Mouse (Mus musculus) megakaryocyte progenitor cell, adult 5-6 weeks (primary cell): ENCODE measurements around the gene Apol10b. TPM values are rescaled to one million over a fixed set of nuclear protein-coding genes. Genes with fewer than 3 reads are reported as not detected.
"Not testable (repeated sequence)": the region's sequence is repeated elsewhere in the genome, so short reads cannot be mapped to it uniquely, and the experiment has no call there.

Source experiments
- ATAC-seq: replicated peaks from 2 replicates; pipeline ENCODE4 v1.8.0; 2016; ENCODE audit warnings: mild to moderate bottlenecking, moderate TSS enrichment, inconsistent platforms; ENCODE audit not compliant: poor library complexity
- total RNA-seq, 2 experiments: library from RNA; stranded (forward) in 1 of 2; stranded (reverse) in 1 of 2; fragments of 157-497, 149-512 nt in 1 of 2; fragments of 200-1000 nt in 1 of 2; gene quantifications; 2 replicates each; pipeline versions ENCODE4 v1.2.3 to v1.2.4; 2015 to 2017

Apol10b gene
- total RNA-seq (2015) (not detected in 2 replicates), total RNA-seq (2017) (not detected in 2 replicates)

DNA sequence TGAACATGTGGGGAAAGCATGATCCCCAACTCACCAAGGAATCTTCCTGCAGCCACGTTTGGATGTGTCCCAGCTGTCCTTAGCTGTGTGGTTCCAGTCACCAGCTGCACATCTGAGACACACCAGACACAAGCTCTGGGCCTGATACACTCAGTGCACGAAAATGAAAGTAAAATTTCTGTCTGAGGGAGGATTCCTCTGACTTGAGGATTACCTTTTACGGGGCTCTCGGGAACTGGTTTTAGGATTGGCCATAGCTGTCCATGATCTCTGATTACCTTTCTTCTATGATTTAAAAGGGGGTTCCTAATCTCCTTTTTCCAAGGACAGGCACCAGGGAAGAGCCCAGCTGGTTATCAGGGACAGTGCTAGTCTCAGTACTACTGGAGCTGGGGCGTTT lies at the start of gene Apol10b:
TSS of gene Apol10b (minus strand) at position 165 of the 400 bp plus-strand sequence.
- ATAC-seq: no peak

DNA sequence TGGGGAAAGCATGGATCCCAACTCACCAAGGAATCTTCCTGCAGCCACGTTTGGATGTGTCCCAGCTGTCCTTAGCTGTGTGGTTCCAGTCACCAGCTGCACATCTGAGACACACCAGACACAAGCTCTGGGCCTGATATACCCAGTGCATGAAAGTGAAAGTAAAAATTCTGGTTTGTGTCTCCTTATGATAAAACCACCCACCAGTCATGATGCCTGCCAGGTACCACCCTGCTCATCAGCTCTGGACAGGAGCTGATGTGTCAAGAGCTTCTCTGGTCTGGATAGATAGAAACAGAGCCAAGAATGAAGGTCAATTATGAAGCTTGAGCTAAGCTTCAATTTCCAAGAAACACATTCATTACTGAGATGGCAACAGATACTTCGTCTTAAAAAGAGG lies 47.3 kb upstream of the Apol10b start, which contains the start of gene Apol11b:
TSS of gene Apol11b (minus strand) at position 111 of the 400 bp plus-strand sequence.
- ATAC-seq: 0 out of 2 replicates have a peak, but pooled peaks have one; percentile 37

DNA sequence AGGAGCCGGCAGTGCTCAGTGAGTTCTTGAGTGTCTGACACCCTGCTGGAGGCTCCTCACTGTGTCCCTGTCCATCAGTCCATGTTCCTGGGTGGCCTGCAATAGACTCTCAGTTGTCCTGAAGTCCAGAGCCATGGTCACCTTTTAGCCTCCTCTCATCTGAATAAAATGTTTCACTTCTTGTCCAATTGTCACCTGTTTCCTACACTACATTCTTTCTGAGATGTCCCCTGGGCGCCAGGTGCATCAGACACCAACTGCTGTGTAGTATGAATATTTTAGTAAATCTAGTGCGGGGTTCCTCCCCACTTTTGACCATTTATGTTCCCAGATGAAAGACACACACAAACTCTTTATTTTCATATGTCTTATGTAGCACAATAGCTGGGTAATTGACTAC lies 33.9 kb upstream of the Apol10b start:
- ATAC-seq: not testable (repeated sequence)

DNA sequence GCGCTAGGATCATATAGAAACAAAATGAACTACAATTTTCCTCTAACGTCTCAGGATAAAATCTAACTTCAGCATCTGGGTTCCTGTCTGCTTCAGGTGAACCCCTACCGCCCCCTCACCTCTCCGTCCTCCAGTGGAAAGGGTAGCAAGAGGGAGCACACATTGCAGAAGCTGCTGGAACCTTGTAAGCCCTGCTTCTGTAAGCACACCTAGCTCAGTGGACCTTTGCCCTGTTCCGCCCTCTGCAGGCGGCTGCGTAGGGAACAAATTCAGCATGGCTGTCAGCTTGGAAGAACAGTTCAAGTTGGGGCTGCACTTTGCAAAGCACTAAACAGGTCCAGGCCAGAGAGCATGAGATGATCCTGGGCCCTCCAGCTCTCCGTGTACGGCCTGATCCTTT lies 32.7 kb upstream of the Apol10b start:
- not testable (repeated sequence) for ATAC-seq

DNA sequence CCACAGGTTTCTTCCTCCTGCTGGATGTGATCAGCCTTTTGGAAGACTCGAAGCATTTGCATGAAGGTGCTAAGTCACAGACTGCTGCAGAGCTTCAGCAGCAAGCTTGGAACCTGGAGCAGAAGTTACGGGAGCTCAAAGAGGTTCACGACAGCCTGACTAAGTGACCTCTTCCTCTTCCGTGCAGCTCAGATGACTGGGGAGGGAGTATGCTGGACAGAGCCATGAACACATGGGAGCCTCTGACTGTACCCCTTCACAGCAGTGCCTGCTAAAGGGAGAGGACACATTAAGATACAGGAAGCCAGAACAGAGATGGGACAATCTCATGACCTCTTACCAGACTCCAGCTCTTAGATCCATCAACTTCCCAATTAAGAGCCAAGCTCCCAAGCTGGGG lies 30.5 kb upstream of the Apol10b start:
- not testable (repeated sequence) for ATAC-seq

DNA sequence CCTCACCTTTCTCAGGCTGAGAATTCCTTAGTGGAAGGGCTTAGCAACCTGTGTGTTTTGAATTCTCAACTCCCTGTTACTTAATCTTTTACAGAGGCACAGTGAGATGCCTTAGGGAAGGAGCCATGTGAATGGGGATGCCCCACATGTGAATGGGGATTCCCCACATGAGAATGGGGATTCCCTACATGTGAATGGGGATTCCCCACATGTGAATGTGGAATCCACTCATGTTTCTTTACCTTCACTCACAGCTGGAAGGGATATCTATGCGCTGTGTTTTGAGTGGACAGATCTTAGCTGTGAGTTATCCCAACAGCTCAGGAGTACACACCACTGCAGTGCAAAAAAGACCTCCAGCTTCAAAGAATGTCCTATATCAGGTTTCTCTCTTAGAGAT lies 28.8 kb upstream of the Apol10b start:
- no peak for ATAC-seq

DNA sequence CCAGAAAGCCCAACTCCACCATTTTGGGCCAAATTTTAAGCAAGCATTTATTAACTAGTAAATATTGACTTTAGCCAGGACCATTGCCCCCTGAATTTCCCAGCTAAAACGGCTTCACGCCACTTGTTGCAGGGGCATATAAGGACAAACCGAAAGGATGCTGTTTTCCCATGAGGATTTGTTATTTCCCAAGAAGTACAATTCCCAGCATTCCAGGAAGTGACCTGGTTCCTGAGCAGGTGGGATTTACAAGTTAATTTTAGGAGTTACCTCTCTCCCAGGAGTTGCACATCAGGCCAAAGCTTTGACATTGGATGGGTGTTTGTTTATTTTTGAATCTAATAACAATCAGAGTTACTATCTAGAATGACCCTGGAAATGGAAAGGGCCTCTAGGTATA lies 10.1 kb upstream of the Apol10b start:
- ATAC-seq: no peak

DNA sequence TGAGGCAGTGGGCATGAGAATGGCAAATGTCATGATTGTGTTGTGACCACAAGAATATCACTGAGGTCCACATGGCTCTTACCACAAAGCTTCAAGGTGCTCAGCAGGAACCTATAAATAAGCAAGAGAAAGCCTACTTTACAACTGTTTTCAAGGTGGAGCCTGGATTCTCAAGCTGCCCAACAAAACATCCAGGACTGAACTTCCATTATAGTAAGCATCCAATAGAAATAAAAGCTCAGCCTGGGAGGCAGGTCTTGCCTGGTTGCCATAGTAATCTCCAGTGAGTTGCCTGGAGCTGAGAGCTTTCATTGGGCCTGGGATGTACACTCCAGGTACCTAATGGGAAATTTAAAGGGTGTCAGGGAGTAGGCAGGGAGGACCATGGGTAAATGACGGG lies 3.0 kb upstream of the Apol10b start, which contains the start of gene Gm36245:
TSS of gene Gm36245 (plus strand) at position 301 of the 400 bp plus-strand sequence.
- no peak for ATAC-seq

DNA sequence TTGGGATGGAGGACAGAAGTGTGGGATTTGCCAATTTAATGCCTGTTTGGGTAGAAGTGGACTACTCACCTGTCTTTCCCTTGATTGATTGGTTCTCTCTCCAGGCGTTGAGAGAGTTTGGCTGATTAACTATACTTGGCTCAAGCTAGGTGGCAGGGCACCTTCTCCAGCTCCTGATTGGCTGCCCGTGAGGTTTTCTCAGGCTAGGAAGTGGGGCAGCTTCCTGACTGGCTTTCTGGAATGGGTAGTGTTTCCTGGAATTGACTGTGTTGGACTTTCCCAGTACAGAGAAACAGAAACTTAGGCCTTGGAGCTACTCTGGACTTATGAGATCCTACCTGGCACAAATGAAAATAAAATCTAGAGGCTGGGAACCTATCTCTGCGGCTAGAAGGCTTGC lies 2.5 kb upstream of the Apol10b start:
- no peak for ATAC-seq

DNA sequence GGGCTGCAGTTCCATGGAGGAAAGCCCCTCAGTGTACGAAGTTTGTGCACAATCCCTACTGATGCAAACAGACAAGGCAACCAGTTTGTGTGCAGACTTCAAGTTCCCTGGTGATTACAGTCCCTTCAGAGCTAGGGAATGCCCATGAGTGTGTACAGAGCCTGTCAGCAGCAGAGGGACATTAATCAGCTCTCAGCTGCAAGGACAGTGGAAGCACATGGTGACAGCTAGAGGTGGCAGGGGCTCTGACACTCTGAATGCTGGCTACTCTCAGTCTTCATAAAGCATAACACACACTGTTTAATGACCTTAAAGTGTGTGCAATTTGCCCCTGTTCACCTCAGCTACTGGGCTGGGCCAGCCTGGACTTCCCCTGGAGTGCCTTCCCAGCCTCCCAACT lies 2.4 kb downstream of the Apol10b start:
- ATAC-seq: no peak

DNA sequence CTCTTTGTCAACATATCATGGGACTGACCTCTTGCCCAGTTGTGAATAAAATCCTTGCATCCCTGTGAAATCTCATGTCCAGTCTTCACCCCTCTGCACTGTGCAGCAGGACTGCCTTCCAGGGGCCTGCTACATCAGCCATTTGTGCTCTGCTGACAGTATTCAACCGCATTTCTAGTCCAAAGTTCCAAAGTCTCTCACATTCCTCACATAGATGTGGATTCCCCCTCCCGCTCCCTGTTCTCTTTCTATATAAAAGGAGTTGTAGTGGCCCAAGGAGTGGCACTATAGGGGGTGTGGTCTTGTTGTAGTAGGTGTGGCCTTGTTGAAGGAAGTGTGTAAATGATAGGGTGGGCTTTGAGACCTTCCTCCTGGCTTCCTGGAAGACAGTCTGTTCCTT lies 5.0 kb downstream of the Apol10b start:
- no peak for ATAC-seq

DNA sequence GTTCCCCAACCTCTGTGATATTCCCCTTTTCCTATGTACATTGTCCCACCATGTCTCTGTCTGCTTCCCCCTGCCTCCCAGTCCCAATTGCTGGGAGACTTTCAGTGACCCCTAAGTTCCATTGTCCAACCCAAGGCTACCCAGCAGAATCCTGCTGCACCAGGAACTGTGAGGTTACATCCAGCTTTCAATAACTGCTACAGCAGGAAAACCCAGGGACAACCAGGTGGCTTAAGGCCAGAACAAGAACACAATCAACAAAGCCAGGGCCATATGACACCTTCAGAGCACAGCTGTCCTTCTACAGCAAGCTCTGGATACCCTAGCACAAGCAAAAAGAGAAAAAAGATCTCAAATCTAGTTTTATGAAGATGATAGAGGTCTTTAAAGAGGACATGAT lies 6.9 kb downstream of the Apol10b start:
- no peak for ATAC-seq

DNA sequence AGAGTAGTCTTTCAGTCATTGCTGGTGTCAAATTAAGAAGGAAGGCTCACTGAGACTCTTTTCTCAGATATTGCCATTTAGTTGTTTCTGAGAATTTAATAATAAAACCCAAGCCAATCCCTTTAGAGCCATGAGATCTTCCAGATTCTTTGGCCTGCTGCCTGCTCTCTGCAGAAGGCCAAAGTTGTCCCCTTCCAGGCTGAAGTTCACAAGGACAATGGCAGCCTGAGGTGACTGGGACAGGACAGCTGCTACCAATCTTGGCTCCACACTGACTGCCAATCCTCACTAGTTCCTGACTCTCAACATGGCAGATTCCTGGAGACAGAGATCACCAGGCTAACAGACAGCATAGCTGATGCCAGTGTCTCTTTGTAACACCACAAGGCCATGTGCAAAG lies 8.9 kb downstream of the Apol10b start:
- ATAC-seq: no peak

DNA sequence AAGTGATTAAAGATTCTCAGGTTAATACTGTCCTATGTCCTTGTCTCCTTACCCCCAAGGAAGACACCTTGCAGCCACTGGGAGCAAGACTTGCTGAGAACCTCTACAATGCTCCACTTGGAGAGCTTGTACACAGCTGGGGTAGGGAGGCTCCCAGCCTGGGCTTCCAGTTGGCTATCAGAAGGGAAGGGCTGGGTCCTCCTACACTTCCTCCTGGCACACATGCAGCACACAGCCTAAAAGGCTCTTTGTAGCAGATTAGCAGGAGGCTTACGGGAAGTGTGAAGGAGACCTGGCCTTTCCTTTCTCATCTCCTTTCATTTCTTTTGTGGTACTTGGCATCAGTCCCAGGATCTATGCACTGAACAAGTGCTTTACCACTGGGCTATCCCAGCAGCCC lies 14.2 kb downstream of the Apol10b start:
- ATAC-seq: no peak

DNA sequence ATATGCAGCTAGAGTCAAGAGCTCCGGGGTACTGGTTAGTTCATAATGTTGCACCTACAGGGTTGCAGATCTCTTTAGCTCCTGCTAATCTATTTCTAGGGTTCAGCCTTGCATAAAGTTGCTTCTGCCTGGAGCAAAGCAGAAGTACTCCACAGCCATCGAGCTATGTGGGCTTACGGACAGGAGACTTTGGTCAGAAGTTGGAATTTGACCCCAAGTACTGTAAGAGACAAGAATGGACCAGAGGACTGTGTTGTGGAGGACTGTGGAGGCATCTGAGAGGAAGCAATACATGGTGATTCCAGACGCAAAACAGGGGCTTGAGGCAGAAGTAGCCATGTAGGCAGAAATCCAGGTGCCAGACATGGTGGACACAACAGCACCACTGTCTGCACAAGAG lies 16.6 kb downstream of the Apol10b start:
- ATAC-seq: no peak

DNA sequence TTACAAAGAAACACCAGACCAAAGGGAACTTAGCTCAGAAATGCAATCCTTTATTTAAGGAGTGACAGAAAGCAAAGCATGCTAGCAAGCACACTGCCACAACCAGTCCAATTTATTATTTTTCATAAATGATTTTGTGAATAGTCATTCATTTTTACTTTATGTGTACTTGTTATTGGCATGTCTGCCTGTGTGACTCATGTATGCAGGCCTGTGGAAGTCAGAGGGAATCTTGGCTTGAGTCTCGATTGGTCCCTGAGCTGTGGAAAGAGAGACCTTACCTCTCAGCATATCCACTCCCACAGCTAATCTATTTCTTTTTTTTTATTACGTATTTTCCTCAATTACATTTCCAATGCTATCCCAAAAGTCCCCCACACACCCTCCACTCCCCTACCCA lies 17.1 kb downstream of the Apol10b start:
- ATAC-seq: no peak

DNA sequence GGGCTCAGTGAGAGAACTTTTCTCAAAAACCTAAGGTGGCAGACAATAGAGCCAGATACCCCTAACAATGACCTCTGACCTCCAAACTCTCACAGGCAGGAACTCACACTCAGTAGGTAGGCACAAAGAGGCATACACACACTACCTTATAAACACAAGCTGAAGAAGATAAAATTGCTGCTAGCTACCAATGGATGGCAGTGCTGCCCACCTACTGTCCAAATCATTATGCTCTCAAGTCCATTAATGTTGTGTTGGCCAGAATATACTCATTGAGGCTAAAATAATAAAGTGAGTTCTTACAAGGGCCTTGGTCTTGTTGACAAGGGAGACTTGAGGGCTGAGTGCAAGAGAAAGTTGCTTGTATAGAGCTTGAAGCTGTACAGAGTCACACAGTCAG lies 32.7 kb downstream of the Apol10b start:
- no peak for ATAC-seq

DNA sequence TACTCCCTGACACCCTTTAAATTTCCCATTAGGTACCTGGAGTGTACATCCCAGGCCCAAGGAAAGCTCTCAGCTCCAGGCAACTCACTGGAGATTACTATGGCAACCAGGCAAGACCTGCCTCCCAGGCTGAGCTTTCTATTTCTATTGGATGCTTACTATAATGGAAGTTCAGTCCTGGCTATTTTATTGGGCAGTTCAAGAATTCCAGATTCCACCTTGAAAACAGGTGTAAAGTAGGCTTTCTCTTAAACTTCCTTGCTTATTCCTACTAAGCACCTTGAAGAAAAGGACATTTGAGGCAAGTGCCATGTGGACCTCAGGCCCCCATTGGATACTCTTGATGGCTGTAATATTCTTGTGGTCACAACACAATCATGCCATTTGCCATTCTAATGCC lies 34.1 kb downstream of the Apol10b start, which contains the start of gene 1700025B11Rik:
TSS of gene 1700025B11Rik (minus strand) at position 101 of the 400 bp plus-strand sequence.
- ATAC-seq: no peak

DNA sequence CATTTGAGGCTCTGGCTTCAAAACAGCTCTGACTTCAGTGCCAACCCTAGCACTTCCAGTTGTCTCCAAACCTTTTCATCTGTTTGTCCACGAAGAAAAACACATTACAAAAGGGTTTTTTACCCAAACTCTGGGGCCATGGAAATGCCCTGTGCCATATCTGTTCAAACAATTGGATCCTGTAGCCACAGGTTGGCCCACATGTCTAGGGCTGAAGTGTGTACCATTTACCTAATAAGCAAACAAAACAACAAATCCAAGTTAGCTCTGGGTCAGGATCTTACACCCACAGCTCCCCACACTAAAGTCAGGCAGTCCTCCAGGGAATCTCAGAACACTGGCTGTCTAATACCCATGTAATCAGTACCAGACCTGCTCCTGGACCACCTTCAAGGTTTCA lies 56.7 kb downstream of the Apol10b start:
- not testable (repeated sequence) for ATAC-seq
